Mouse (Mus musculus) heart, embryonic 13.5 days (tissue): ENCODE measurements at regions not wholly inside any gene's neighbourhood (a gene's known extent, or its start where the extent isn't known, plus 50 kb on each side); places are given as distances from the start of the nearest gene placed in this dataset.
"Not testable (repeated sequence)": the region's sequence is repeated elsewhere in the genome, so short reads cannot be mapped to it uniquely, and the experiment has no call there.

Experiments used
- ATAC-seq: fragments of 200-750 bp; cut with Nextera tagmentation; 2 replicates; pipeline ENCODE4 v1.8.0; 2017; ENCODE audit warnings: moderate TSS enrichment; ENCODE audit not compliant: insufficient number of reproducible peaks, low FRiP score, low TSS enrichment; ENCODE audit errors: extremely low read depth
- H3K27ac ChIP-seq: fragments of 300-500 bp; sonication (generic); replicated peaks from 2 replicates; pipeline ENCODE4 v1.5.1; 2015; ENCODE audit warnings: moderate library complexity, mild to moderate bottlenecking, inconsistent platforms
- H3K27me3 ChIP-seq: fragments of 300-500 bp; sonication (generic); replicated peaks from 2 replicates; pipeline ENCODE4 v1.6.1; 2015; ENCODE audit warnings: mild to moderate bottlenecking, inconsistent platforms
- H3K36me3 ChIP-seq: fragments of 300-500 bp; sonication (generic); 2 replicates; pipeline ENCODE4 v1.6.1; 2015; ENCODE audit warnings: mild to moderate bottlenecking, inconsistent platforms
- H3K4me1 ChIP-seq: fragments of 300-500 bp; sonication (generic); 2 replicates; pipeline ENCODE4 v1.6.1; 2015; ENCODE audit warnings: inconsistent platforms
- H3K4me2 ChIP-seq: fragments of 300-500 bp; sonication (generic); 2 replicates; pipeline ENCODE4 v1.6.1; 2015; ENCODE audit warnings: inconsistent platforms, mild to moderate bottlenecking, moderate library complexity
- H3K4me3 ChIP-seq: fragments of 300-500 bp; sonication (generic); 2 replicates; pipeline ENCODE4 v1.5.1; 2015; ENCODE audit warnings: moderate library complexity, mild to moderate bottlenecking, inconsistent platforms
- H3K9ac ChIP-seq: fragments of 300-500 bp; sonication (generic); 2 replicates; pipeline ENCODE4 v1.6.1; 2015; ENCODE audit warnings: inconsistent platforms, mild to moderate bottlenecking, moderate library complexity
- H3K9me3 ChIP-seq: fragments of 300-500 bp; sonication (generic); 2 replicates; pipeline ENCODE4 v1.6.1; 2016; ENCODE audit warnings: inconsistent platforms
- WGBS: fragments of 180-500 bp; shearing (Covaris S2); methylation state at CpG from one replicate; pipeline ENCODE4 v1.1.7; 2015; ENCODE audit warnings: mixed read lengths; 5-methylcytosine and 5-hydroxymethylcytosine counted together

DNA sequence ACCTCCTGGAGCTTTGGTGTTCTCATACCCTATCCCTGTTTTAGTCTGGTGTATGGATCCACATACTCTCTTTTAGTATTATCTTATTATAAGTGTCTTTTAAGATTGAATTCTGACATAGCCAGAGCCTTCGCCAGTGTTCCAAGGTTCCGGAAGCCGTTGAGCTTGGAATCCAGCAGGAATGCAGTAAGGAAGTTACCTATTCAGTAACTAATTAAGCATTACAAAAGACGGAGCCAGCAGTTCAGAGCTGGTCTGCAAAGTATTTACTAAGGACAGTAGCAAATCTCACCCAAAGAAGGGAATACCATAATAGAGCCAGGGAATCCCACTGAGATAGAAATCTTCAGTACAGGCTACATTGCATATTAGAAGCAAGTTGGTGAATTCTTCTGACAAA is 93.7 kb upstream of the Ghr start:
- WGBS = 38% methylated on average over 4 of the region's 4 CpGs
- H3K4me3 ChIP-seq = not testable (repeated sequence)

DNA sequence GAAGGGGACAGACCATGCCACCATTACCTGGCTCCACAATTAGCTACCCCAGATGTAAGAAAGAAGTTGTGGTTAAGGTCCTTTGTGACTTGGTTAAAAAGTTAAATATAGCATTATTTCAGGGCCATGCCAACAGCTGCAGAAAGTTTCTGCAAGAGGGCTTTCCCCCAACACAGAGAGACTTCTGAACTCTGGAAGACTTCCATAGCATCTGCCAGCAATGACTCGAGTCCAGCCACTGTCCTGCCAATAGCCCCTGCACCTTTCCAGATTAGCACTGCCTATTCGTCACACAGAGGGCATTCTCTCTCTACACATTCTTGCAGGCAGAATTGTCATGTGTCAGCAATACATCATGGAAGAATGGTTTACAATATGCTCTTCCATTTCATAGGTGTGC is 89.3 kb upstream of the Ghr start:
- ATAC-seq = no peak
- 73% methylated on average over 2 of the region's 2 CpGs for WGBS

More for the DNA sequence above, 93.7 kb upstream of the Ghr start:
- H3K36me3 ChIP-seq, H3K4me2 ChIP-seq, H3K27me3 ChIP-seq, ATAC-seq, H3K4me1 ChIP-seq, H3K27ac ChIP-seq, H3K9ac ChIP-seq, H3K9me3 ChIP-seq: not testable (repeated sequence)

DNA sequence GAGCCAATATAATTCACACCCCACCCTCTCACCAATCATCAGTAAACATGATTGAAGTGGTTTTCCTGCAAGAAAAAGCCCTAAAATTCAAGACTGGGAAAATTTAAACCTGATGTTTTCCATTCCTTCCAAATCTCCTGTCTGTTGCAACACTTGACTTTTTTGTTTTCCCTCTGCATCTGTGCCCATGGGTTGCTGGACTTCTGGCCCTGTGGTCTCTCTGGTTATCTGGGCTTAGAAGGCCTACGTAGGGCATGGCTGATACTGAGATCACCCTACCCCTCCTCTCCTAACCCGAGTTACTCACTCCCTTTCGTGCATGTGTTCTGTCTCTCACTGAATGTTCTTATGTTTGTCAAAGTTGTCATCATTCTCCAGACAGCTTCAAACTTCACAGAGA is 87.9 kb upstream of the Ghr start:
- Histone ChIP-seq H3K4me1 (no peaks in the 10 kb centered on the region), H3K36me3 (no peaks in the 10 kb centered on the region), H3K4me3 (no peak overlapping the region), H3K9me3 (no peaks in the 10 kb centered on the region), H3K9ac (no peak overlapping the region), H3K4me2 (no peak overlapping the region), H3K27ac (no peak overlapping the region), H3K27me3 (no peaks in the 10 kb centered on the region)
- ATAC-seq = no peak
- WGBS = 40% methylated on average over 3 of the region's 3 CpGs

More for the DNA sequence above, 89.3 kb upstream of the Ghr start:
- H3K9me3 ChIP-seq = no peaks in the 10 kb centered on the region
- H3K4me1 ChIP-seq = no peaks in the 10 kb centered on the region
- no peaks in the 10 kb centered on the region for H3K36me3 ChIP-seq
- no peaks in the 10 kb centered on the region for H3K27me3 ChIP-seq
- no peak overlapping the region for H3K4me2 ChIP-seq
- H3K4me3 ChIP-seq = no peak overlapping the region
- H3K9ac ChIP-seq = no peak overlapping the region
- no peak overlapping the region for H3K27ac ChIP-seq

DNA sequence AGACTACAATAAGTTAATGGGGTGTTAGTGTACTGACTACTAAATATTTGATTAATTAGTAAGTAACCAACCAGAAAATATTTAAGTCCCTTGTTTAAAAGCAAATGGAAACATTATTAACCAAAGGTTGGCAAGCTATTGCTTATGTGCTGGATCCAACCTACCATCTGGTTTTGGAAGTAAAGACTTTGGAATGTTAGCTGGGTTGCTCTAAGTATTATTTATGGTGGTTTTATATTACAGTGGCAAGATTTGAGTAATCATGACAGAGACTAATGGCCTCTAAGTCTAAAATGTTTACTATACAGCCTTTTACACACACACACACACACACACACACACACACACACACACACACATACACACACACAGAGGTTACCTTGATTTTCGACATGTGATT is 86.1 kb upstream of the Ghr start:
- Histone ChIP-seq H3K36me3 (no peaks in the 10 kb centered on the region), H3K4me3 (no peak overlapping the region), H3K9ac (no peak overlapping the region), H3K27ac (no peak overlapping the region), H3K27me3 (no peaks in the 10 kb centered on the region), H3K4me2 (no peak overlapping the region), H3K9me3 (no peaks in the 10 kb centered on the region), H3K4me1 (no peaks in the 10 kb centered on the region)
- WGBS = 78% methylated on average over 1 of the region's 1 CpGs
- no peak for ATAC-seq

DNA sequence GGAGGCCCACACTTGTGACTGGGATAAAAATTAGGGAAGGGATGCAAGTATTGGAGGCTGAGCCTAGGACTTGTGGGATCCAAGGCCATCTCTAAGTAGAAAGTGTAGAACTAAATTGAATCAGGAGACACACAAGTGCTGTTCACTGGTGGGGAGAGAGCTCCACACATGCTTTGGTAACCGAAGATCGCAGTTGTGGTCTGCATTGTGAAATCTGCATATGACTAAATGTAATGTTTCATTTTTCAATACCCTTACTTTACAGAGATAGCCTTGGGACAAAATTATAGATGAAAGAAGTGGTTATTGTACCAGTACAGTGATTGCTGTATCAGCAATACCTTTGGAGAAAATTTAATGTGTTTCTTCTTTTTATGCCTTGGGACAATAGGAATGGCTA is 85.6 kb upstream of the Ghr start:
- no peak for ATAC-seq
- Histone ChIP-seq H3K27ac (no peak overlapping the region), H3K4me3 (no peak overlapping the region), H3K36me3 (no peaks in the 10 kb centered on the region), H3K4me2 (no peak overlapping the region), H3K27me3 (no peaks in the 10 kb centered on the region), H3K9ac (no peak overlapping the region), H3K4me1 (no peaks in the 10 kb centered on the region), H3K9me3 (no peaks in the 10 kb centered on the region)
- 87% methylated on average over 2 of the region's 2 CpGs for WGBS

DNA sequence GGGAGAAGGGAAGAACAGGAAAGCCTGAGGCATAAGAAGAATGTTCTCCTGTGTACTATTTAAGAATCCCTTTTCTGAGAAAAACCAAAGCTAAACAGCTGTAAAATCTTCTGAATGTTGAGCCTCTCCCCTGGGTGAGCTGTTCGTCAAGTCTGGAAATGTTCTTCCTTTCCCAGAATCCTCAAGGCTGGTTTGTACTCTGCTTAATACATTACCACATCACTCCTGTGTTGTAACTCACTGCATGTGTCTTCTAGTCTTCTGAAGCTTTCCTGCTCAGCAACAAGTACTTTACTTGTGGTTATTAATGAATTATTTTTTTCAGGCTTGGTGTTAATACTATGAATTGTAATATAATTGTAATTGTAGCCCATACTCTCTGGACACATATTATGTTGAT is 65.4 kb upstream of the Ghr start:
- 74% methylated on average over 1 of the region's 1 CpGs for WGBS
- no peak for ATAC-seq
- no peaks in the 10 kb centered on the region for H3K27me3 ChIP-seq

DNA sequence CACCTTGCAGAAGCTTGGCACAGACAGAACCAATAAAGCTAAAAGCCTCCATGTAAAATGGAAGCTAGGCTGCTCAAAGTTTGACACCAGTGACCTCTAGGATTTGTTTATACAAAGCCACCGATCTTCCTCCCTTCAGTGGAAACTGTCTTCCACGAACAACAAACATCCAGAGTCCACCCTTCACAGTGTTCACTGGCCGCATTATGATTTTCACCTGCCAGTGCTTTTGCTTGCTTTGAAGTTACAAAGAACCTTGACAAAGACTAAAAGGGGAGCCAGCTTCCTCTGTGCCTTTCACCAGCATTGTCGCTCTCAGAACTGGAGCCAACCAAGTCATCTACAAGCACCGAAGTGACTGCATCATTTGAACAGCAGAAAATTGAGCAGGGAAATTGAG is 56.8 kb upstream of the Ghr start:
- no peaks in the 10 kb centered on the region for H3K4me1 ChIP-seq
- H3K9ac ChIP-seq = no peak overlapping the region
- no peaks in the 10 kb centered on the region for H3K27me3 ChIP-seq
- no peak overlapping the region for H3K4me3 ChIP-seq
- H3K36me3 ChIP-seq = no peaks in the 10 kb centered on the region
- H3K9me3 ChIP-seq = no peaks in the 10 kb centered on the region
- ATAC-seq = no peak
- H3K27ac ChIP-seq = no peak overlapping the region
- WGBS = 66% methylated on average over 5 of the region's 5 CpGs
- H3K4me2 ChIP-seq = no peak overlapping the region

More for the DNA sequence above, 65.4 kb upstream of the Ghr start:
- Histone ChIP-seq H3K4me2 (no peak overlapping the region), H3K9me3 (no peaks in the 10 kb centered on the region), H3K36me3 (no peaks in the 10 kb centered on the region), H3K9ac (no peak overlapping the region), H3K4me1 (no peaks in the 10 kb centered on the region), H3K27ac (no peak overlapping the region), H3K4me3 (no peak overlapping the region)
